Mouse (Mus musculus): Measurements from ENCODE around the gene Iqsec2. TPM values are rescaled to one million over a fixed set of nuclear protein-coding genes. Genes with fewer than 3 reads are reported as not detected.
A peak's percentile ranks its signal among the peaks of the same experiment; 100 is the strongest.
"Not testable (repeated sequence)": the region's sequence is repeated elsewhere in the genome, so short reads cannot be mapped to it uniquely, and the experiment has no call there.

The Iqsec2 gene
- polyA plus RNA-seq, 1 experiment: 6.6 TPM

DNA sequence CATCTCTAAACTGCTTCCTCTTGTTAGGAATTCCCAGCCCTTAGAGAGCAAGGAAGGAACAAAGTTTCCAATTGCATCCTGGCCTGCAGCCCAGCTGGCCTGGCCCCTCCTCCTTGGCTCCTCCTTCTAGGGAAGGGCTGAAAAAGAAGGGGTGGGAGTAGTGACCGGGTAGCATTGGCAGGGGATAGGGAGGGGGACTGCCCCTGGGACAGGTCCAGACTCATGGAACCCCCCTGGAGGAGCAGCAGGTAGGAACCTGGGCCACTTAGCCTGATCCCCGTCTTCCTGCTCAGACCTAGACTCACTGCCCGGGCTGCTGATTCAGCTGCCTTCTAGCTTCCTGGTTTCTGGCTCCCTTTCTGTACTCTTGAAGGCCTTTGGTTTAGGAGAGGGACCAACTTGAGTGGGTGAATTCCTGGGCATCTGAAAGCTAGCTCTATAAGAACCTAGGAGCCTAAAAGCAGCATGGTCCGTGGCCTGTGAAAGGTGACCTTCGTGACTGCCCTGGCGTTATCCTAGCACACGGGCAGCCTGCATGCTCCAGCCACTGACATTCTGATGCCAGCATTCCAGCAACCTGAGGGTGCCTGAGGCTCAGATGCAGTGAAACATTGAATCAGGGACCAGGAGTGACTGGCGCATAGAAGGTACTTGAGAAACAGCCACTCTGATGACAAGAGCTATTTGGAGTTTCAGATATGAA lies 34.9 kb downstream of the Iqsec2 start:
- no peak for DNase-seq (ENCODE audit: low read depth)

DNA sequence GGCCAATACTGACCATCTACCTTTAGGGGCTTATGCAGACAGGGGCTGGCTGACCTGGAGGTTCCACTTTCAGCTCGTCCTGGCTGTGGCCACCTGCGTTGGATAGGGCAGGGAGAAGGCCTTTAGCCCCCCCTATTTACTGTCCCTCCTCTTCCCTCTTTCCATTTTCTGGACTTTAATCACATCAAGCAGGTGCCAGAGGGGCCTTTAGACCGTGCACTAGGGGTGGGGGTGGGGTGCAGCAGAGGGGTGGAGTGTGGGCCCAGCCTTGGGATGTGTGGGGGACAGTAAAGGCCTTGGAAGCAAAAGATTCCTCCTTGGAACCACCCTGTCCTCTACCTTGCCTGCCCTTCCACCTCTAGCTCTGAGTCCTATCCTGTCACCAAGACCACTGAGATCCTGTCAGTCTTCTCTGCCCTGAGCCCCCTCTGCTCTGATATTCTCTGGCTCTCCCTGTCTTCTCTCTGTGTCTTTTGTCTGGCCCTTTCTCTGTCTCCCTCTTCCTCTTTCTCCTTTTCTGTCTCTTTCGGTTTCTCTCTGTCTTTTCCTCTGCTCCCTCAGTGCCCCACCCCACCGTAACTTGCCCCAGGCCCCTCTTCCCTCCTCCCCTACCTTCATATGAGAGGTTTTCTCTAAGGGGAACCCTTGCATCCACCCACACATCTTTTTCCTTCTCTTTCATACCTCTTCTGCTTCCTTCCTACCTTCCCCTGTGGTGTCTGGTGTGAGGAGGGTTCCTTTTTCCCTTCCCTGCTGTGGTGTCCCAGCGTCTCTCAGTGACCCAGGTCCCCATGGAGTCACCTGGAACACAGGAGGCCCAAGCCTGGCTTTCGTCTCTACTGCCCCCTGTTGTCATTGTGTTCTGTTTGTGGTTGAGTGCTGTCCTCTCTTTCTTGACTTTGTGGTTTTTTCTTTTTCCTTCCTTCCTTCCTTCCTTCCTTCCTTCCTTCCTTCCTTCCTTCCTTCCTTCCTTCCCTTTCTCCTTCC lies 35.9 kb downstream of the Iqsec2 start:
- no peak for DNase-seq (ENCODE audit: low read depth)

DNA sequence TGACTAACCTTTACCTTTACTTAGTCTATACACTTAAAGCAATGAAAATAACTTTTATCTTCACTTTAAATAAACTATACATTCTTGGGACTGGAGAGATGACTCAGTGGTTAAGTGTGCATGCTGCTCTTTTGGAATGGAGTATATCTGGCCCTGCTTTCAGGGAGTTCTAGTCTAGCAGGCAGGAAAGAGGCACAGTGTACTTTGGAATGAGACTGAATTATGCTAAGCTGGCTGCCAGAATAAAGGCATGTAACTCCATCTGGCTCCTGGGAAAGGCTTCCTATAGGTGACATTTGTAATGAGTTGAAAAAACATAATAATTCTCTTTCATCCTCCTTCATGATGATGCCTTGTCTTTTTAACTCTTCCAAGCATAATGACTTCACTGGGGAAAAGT lies 43.1 kb downstream of the Iqsec2 start:
- DNase-seq (ENCODE audit: low read depth): no peak

DNA sequence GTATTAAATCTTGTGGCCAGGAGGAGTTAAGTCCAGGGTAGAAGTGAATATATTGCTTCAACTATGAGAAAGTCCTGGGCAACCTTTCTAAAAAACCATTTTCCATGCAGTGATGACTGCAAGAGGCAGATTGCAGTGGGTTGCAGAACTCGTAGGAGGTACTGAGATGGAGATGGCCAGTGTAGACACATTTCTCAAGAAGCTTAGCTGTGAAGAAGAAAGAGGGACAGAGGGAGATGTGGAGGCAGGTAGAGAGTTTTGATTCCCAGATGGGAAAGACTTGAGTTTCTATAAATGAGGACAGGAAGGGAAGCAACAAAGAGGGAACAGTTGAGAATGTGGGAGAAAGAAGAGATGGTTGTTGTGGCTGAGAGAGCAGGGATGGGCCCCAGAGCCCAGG lies 47.2 kb downstream of the Iqsec2 start:
- no peak for DNase-seq (ENCODE audit: low read depth)

DNA sequence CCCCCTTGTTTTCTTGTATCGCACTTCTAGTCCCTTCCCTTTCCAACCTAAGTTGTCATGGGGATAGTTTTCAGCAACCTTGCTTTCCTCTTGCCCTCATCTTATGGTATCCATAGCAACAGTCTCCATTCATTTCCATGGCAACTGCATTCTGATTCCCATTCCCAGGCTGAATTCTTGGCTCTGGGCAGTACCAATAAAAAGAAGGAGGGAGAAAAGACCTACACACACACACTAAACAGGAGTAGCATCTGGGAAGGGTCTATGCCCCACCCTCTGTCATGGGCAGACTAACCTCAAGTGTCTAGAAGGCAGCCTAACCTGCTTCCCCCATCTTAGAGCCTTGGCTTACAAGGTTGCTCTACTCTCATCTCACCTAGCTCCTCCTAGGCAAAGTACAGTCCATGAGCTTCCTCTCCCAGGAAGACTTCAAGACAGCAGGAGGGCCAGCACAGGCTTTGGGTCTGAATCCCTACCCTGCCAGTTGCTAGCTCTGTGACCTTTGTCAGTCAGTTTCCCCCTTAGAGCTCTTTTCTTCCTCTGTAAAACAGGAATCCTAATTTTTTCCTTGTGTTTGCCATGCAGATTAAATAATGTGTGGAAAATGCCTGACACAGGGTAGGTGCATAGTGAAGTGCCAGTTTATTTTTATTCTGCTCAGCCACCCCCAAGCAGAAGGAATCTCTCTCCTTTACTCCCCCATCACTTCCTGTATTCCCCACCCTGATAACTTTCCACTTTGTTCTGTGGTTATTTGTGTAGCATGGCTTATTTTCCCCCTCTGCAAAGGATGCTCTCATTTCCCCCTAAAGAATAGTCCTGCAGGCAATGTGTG lies 54.0 kb downstream of the Iqsec2 start:
- no peak for DNase-seq (ENCODE audit: low read depth)

DNA sequence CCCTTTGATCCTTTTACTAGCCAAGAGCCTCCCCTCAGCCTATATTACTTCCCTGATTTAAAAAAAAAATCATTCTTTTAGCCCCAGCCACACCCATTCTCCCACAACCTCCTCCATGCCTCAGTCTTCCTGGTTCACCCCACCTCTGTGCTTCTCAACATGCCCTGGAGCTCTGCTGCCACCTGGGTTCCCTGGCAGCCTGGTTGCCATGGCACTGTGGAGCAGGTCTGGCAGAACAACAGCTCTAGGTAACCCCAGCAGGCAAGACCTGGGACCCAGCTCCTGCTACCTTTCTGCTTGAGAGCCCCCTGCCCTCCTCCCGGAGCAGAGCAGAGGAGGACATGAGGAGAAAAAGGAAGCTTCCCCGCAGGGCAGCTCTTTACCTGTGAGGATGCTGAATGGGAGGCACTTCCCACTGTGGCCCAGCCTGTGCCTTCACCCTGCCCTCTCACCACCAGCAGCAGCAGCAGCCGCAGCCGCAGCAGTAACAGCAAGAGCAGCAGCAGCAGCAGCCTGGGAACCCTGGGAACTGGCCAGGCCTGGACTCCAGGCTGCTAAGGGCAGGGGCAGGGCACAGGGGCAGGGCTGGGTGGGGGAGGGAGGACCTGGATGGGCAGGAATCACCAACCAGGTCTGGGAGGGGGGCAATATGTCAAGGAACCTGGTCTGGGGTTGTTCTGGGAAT lies 57.8 kb downstream of the Iqsec2 start:
- no peak for DNase-seq (ENCODE audit: low read depth)

DNA sequence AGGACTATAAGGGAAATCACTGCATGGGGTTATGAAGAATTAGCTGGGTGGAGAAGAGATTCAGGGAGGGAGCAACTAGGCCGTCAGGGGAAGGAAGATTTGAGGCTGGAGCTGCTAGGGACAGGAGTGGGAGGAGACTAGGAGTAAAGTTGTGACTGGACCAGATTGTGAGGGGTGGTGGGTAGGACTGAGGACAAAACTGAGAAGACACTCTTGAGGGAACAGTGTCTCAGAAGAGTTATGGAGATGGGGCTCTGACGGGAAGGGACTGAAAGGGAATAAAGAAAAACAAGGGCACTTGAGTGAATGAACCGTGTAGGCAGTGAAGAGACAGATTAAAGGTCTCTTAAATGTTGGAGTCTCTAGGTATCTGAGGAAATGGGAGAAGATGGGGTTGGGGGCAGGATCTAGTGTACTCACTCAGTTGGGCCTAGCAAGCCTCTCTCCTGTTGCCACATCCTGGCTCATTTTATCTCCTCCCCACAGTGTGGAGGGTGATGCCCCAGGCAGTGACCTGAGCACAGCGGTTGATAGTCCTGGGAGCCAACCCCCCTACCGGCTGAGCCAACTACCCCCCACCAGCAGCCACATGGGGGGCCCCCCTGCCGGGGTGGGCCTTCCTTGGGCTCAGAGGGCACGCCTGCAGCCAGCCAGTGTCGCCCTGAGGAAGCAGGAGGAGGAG lies 58.5 kb downstream of the Iqsec2 start:
- no peak for DNase-seq (ENCODE audit: low read depth)

DNA sequence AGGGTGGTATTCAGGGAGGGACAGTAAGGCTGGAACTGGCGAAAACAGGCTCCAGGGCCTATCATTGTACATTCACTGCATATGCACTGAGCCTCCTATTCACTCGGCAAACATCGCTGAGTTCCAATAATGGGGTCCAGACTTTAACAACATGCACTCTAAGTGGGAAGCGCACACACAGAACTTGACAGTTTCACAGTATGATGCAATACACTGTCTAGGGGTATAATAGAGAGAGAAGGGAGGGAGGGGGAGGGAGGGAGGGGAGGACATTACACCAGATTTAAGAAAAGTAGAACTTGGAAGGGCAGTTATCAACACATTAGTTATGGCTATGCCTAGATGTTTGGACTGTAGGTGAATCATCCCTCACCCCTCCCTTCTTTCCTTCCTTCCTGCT lies 59.2 kb downstream of the Iqsec2 start:
- DNase-seq (ENCODE audit: low read depth): no peak

DNA sequence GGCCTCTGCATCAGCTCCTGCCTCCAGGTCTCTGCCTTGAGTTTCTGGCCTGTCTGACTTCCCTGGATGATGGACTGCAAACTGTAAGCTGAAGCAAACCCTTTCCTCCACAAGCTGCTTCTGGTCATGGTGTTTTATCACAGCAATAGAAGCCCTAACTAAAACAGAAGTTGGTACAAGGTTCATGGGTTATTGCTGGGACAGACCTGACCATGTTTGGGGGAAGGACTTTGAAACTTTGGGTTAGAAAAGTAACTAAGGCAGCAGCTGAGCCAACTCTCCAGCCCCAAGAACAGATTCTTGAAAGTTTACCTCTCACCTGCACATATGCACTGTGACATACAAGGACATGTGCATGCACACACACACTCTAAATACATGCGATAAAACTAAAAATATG lies 61.4 kb downstream of the Iqsec2 start:
- DNase-seq (ENCODE audit: low read depth): no peak

DNA sequence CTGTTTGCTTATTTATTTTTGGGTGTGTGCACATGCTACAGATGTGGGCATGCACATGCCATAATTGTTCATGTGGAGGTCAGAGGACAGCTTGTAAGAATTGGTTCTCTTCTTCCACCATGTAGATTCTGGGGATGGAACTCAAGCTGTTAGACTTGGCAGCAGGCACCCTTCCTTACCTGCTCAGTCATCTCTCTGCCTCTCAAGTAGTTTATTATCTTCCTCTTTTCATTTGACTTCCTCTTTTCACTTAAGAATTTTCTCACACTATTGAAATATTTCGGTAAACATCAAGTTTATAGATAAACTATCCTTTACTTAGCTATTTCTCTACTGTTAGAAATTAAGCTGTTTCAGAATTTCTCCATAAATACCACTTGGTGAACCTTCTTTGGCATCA lies 70.6 kb downstream of the Iqsec2 start:
- DNase-seq (ENCODE audit: low read depth): no peak

DNA sequence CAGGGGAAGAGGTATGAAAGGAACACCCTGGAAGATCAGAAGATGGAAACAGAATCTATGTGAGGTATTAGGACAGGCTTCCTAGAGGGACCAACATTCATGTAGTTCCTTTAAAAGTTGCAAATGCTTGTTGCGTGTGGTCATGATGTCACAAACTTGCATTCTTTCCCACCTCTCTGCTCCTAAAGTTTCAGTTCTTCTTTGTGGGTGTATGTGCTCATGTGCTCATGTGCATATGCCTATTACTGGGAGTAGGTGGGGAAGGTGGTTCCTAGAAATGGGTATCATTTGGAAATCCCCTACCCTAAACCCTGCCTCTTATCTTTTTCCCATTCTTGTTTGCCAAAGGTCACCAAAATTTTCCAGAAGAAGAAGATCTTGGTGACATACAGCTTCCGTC lies 74.5 kb downstream of the Iqsec2 start:
- no peak for DNase-seq (ENCODE audit: low read depth)

DNA sequence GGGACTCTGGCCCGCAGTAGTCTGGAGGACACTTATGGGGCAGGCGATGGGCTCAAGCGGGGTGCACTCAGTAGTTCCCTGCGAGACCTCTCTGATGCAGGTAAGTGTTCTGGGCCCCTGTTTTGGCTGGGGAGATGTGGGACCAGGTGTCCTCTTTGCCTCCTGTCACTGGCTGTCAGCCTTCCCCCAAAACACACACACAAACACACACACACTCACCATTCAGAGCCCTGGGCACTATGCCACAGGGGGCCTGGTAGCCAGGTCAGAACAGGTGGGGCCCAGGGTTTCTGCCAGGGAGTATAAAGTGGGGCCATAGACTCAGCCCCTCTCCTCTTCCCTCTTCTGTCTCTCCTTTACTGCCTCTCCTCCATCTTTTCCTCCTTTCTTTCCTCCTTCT lies 77.7 kb downstream of the Iqsec2 start:
- no peak for DNase-seq (ENCODE audit: low read depth)

DNA sequence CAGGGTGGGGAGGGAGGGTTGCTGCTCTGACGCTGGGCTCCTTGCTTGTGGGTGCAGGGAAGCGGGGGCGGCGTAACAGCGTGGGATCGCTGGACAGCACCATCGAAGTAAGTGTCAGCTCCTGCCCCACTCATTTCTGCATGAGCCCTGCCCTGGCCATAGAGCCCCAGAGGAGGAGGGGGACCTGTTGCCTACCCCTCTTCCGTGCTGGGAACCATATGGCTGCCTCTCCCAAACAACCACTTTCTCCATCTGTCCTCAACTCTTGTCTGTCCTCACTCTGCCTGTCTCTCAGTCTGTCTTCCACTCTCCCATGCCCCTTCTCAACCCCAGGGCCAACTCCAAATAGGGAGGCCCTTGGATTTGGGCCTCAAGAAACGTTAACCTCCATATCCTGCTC lies 78.2 kb downstream of the Iqsec2 start:
- DNase-seq (ENCODE audit: low read depth): no peak

DNA sequence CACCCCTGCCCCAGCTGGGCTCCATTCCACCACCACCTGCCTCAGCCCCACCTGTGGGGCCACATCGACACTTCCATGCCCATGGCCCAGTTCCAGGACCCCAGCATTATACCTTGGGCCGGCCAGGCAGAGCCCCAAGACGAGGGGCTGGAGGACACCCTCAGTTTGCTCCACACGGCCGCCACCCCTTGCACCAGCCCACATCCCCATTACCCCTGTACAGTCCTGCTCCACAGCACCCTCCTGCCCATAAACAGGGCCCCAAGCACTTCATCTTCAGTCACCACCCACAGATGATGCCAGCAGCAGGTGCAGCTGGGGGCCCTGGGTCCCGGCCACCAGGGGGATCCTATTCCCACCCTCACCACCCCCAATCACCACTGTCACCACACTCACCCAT lies 79.2 kb downstream of the Iqsec2 start:
- no peak for DNase-seq (ENCODE audit: low read depth)

DNA sequence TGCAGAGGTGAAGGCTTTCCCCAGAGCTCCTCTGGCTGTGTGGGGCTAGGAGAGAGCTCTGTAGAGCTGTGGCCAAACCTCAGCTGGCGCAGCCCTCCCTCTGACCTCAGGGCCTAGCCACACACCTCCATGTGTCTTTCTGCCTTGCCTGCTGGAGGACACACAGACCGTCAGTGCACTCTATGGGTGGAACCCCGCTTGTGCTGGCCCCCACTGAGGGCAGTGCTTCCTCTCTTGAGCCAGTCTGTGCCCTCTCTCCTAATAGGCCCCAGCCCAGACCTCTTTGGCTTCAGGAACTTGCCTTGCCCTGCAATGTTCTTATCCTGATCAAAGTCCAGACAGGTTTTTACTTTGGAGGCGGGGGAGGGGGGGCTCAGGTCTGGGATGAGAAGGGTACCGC lies 80.2 kb downstream of the Iqsec2 start:
- no peak for DNase-seq (ENCODE audit: low read depth)

DNA sequence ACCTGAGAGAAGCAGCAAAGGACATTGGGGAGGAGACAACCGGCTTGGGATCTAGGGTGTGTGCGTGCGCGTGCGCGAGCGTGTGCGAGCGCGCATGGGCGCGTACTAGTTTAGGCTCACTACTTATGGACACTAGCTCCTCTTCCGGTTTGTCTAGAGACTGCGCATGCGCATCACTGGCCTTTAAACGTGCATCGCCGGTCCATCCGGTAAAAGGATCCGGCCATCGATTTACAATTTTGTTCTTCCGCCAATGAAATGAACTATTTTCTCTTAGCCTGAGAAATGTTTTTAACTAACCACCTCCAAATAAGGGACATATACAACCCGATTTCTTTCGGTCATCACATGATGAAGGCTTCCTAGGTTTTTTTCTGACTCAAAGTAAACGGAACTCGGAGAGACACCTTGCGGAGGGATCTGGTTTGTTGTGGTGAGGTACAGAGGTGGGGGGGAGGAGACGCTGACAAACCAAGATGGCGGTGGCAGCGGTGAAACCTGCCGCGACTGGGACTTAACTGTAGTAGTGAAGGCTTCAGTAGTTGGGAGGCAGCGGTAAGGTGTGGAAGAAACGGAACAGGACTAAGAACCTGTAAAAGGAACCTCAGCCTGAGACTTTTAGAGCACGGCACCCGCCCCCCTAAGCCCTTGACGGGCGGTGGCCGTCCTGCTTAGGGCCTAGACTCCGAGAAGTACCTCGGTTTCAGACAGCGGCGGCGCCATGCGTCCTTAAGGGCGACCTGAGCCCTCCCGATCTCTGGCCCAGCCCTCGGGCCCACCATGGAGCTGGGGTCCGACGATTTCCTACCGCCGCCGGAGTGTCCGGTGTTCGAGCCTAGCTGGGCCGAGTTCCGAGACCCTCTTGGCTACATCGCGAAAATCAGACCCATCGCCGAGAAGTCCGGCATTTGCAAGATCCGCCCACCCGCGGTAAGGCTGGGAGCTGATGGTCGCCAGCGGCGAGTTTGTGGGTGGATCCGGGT lies 89.0 kb downstream of the Iqsec2 start, which contains the start of gene Kdm5c:
Kdm5c (plus strand) TSS at position 240 of the 983 bp plus-strand sequence.
- DNase-seq (ENCODE audit: low read depth): peak; percentile 56

DNA sequence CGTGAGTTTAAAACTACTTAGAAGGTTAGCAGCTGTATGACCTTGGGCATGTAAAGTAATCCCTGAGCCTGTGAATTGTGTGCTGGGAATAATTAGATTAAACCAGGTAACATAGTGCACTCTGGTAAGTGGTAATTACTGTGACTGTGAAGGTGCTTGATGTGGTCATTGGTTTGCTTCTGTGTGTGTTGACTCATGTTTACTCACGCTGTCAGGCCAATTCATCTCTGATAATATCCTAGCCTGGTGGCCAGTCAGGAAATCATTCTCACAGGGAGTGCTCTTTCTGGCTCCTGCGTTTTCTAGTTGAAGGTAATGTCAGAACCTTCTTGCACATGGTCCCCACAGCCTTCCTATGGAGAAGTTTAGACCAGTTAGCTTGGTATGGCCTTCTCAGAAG lies 90.1 kb downstream of the Iqsec2 start:
- DNase-seq (ENCODE audit: low read depth): no peak

DNA sequence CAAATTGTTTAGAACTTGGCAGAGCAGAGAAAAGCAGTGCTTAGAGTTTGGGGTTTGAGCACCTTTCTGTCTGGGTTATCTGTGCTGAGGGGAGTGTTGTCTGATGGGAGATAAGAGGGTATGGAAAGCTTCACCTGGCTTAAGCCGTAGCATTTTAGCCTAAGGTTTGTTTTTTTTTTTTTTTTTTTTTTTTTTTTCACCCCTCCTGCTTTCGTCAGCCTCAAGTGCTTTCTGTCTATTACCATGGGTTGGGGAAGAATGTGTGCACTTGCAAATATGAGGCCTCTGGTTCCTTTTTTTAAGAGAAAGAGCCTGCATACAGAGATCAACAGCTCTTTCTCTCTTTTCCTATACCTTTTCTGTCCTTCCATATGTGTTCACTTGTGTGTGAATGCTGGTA lies 91.7 kb downstream of the Iqsec2 start:
- no peak for DNase-seq (ENCODE audit: low read depth)

DNA sequence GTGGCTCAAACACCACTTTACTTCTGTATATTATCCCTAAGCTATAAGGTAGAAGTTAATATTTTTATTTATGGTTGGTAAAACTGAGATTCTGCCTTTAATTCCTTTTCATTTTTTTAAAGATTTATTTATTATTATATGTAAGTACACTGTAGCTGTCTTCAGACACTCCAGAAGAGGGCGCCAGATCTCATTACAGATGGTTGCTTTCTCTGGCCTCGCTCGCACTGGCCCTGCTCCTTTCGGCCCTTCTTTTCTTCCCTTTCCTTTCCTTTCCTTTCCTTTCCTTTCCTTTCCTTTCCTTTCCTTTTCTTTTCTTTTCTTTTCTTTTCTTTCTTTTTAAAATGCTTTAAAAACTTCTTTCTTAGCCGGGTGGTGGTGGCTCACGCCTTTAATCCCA lies 99.1 kb downstream of the Iqsec2 start:
- DNase-seq (ENCODE audit: low read depth): not testable (repeated sequence)

All from gonadal fat pad, adult 2 months (tissue).